Mouse (Mus musculus): Measurements from ENCODE around the gene Spock2. TPM values are rescaled to one million over a fixed set of nuclear protein-coding genes. Genes with fewer than 3 reads are reported as not detected.
A peak's percentile ranks its signal among the peaks of the same experiment; 100 is the strongest.
"Not testable (repeated sequence)": the region's sequence is repeated elsewhere in the genome, so short reads cannot be mapped to it uniquely, and the experiment has no call there.

The Spock2 gene
- polyA plus RNA-seq, 1 experiment from 2014 or later = 3.6 TPM

DNA sequence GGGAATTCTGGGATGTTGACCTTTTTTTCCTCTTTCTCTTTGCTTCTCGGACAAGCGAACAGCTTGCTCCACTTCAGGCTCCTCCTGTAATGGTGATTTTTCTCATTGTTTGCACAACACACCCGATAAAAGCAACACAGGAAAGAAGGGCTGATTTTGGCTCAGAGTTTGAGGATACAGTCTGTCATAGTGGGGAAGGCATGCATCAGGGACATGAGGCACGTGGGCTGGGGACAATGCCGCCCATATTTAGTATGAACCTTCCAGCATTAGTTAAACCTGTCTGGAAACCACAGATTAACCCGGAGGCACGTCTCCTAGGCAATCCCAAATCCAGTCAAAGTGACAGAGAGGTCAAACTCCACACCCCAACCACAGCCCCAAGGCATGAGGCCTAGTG is 30.9 kb downstream of the Spock2 start:
- H3K27me3 ChIP-seq (ENCODE audit: control insufficient read depth, insufficient read depth, low read length) = no peaks in the 10 kb centered on the region
- H3K4me3 ChIP-seq (ENCODE audit: low read depth, low read length) = no peak overlapping the region
- DNase-seq (ENCODE audit: low spot score) (no peak), ATAC-seq (ENCODE audit: low FRiP score, low TSS enrichment) (no peak)
- no peaks in the 10 kb centered on the region for H3K36me3 ChIP-seq (ENCODE audit: control insufficient read depth, insufficient read depth, low read length)
- no peak overlapping the region for H3K4me2 ChIP-seq (replicated peaks; ENCODE audit: low read depth)
- no peaks in the 10 kb centered on the region for H3K4me1 ChIP-seq (replicated peaks; ENCODE audit: control insufficient read depth, insufficient read depth)
- H3K27ac ChIP-seq (replicated peaks) = 0 out of 2 replicates have a peak overlapping the region, but pooled peaks have one; percentile 45
- 43% methylated on average over 7 of the region's 7 CpGs for WGBS
- no peaks in the 10 kb centered on the region for H3K9me3 ChIP-seq (ENCODE audit: control insufficient read depth, low read length)
- TF ChIP-seq CTCF (IDR thresholded peaks at IDR 0.05; ENCODE audit: low read depth) (no peak), EP300 (optimal IDR thresholded peaks at IDR 0.05) (no peak)
- H3K9ac ChIP-seq (ENCODE audit: low read length) = no peak overlapping the region

- TF ChIP-seq EP300 (optimal IDR thresholded peaks at IDR 0.05) (no peak), CTCF (IDR thresholded peaks at IDR 0.05; ENCODE audit: low read depth) (no peak)
- 67% methylated on average over 5 of the region's 5 CpGs for WGBS
- Histone ChIP-seq H3K9ac (ENCODE audit: low read length) (no peak overlapping the region), H3K4me3 (ENCODE audit: low read depth, low read length) (no peak overlapping the region), H3K4me2 (replicated peaks; ENCODE audit: low read depth) (no peak overlapping the region), H3K4me1 (replicated peaks; ENCODE audit: control insufficient read depth, insufficient read depth) (no peaks in the 10 kb centered on the region), H3K9me3 (ENCODE audit: control insufficient read depth, low read length) (no peaks in the 10 kb centered on the region), H3K27ac (replicated peaks) (no peak overlapping the region), H3K27me3 (ENCODE audit: control insufficient read depth, insufficient read depth, low read length) (no peaks in the 10 kb centered on the region), H3K36me3 (ENCODE audit: control insufficient read depth, insufficient read depth, low read length) (no peaks in the 10 kb centered on the region)
- no peak for ATAC-seq (ENCODE audit: low FRiP score, low TSS enrichment)
- DNase-seq (ENCODE audit: low spot score) = no peak
These were observed 32.7 kb downstream of the Spock2 start for GRCm38 (mm10) chr10:60138680-60139079.

DNA sequence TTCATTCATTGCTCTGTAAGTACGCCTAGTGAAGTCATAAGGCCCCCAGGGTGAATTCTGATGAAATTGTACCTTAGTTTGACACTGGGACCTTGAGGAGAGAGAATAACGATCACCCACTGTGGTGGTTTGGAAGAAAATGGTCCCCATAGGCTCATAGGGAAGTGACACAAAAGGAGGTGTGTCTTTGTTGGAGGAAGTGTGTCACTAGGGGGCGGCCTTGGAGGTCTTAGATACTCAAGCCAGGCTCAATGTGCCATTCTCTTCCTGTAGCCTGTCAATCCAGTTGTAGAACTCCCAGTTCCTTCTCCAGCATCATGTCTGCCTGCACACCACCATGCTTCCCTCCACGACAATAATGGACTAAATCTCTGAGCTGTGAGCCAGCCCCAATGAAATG is 34.7 kb downstream of the Spock2 start:
- H3K27me3 ChIP-seq (ENCODE audit: control insufficient read depth, insufficient read depth, low read length) = no peaks in the 10 kb centered on the region
- H3K4me2 ChIP-seq (replicated peaks; ENCODE audit: low read depth) = no peak overlapping the region
- no peak overlapping the region for H3K27ac ChIP-seq (replicated peaks)
- 91% methylated on average over 4 of the region's 4 CpGs for WGBS
- H3K9me3 ChIP-seq (ENCODE audit: control insufficient read depth, low read length) = no peaks in the 10 kb centered on the region
- ATAC-seq (ENCODE audit: low FRiP score, low TSS enrichment) = no peak
- H3K9ac ChIP-seq (ENCODE audit: low read length) = no peak overlapping the region
- TF ChIP-seq EP300 (optimal IDR thresholded peaks at IDR 0.05) = no peak
- TF ChIP-seq CTCF (IDR thresholded peaks at IDR 0.05; ENCODE audit: low read depth) = no peak
- no peak for DNase-seq (ENCODE audit: low spot score)
- H3K4me3 ChIP-seq (ENCODE audit: low read depth, low read length) = no peak overlapping the region
- H3K36me3 ChIP-seq (ENCODE audit: control insufficient read depth, insufficient read depth, low read length) = no peaks in the 10 kb centered on the region
- no peaks in the 10 kb centered on the region for H3K4me1 ChIP-seq (replicated peaks; ENCODE audit: control insufficient read depth, insufficient read depth)

DNA sequence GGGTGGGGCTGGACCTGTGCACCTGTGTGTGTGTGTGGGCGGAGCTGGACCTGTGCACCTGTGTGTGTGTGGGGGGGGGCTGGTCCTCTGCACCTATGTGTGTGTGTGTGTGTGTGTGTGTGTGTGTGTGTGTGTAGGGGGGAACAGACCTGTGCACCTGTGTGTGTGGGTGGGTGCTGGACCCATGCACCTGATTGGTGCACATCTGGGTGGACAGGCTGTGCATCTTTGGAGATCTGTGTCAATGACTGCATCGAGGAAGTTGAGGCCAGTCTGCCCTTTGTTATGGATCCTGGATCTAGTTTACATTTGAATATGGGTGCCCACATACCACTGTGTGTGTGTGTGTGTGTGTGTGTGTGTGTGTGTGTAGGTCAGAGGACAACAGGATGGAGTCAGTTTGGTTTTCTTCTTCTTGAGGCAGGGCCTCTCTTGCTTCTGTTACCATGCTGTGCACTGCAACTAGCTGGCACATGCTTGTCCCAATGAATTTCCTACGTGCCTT is 35.7 kb downstream of the Spock2 start:
- WGBS = 94% methylated on average over 3 of the region's 3 CpGs
- DNase-seq (ENCODE audit: low spot score) (no peak), ATAC-seq (ENCODE audit: low FRiP score, low TSS enrichment) (peak; percentile 7; the same call in 1 of the 2 replicates)
- no peak overlapping the region for H3K4me3 ChIP-seq (ENCODE audit: low read depth, low read length)
- no peaks in the 10 kb centered on the region for H3K9me3 ChIP-seq (ENCODE audit: control insufficient read depth, low read length)
- no peak overlapping the region for H3K27ac ChIP-seq (replicated peaks)
- no peak overlapping the region for H3K4me2 ChIP-seq (replicated peaks; ENCODE audit: low read depth)
- H3K27me3 ChIP-seq (ENCODE audit: control insufficient read depth, insufficient read depth, low read length) = no peaks in the 10 kb centered on the region
- no peak for TF ChIP-seq EP300 (optimal IDR thresholded peaks at IDR 0.05)
- no peak for TF ChIP-seq CTCF (IDR thresholded peaks at IDR 0.05; ENCODE audit: low read depth)
- no peaks in the 10 kb centered on the region for H3K4me1 ChIP-seq (replicated peaks; ENCODE audit: control insufficient read depth, insufficient read depth)
- H3K9ac ChIP-seq (ENCODE audit: low read length) = no peak overlapping the region
- no peaks in the 10 kb centered on the region for H3K36me3 ChIP-seq (ENCODE audit: control insufficient read depth, insufficient read depth, low read length)

- H3K27me3 ChIP-seq (ENCODE audit: control insufficient read depth, insufficient read depth, low read length); H3K4me2 ChIP-seq (replicated peaks; ENCODE audit: low read depth); H3K4me3 ChIP-seq (ENCODE audit: low read depth, low read length); H3K9me3 ChIP-seq (ENCODE audit: control insufficient read depth, low read length); H3K36me3 ChIP-seq (ENCODE audit: control insufficient read depth, insufficient read depth, low read length); H3K4me1 ChIP-seq (replicated peaks; ENCODE audit: control insufficient read depth, insufficient read depth); ATAC-seq (ENCODE audit: low FRiP score, low TSS enrichment); H3K9ac ChIP-seq (ENCODE audit: low read length); H3K27ac ChIP-seq (replicated peaks): not testable (repeated sequence)
- DNase-seq (ENCODE audit: low spot score) = peak; percentile 61
- 37% methylated on average over 10 of the region's 10 CpGs for WGBS
These were observed 41.6 kb downstream of the Spock2 start for GRCm38 (mm10) chr10:60147510-60148047.

DNA sequence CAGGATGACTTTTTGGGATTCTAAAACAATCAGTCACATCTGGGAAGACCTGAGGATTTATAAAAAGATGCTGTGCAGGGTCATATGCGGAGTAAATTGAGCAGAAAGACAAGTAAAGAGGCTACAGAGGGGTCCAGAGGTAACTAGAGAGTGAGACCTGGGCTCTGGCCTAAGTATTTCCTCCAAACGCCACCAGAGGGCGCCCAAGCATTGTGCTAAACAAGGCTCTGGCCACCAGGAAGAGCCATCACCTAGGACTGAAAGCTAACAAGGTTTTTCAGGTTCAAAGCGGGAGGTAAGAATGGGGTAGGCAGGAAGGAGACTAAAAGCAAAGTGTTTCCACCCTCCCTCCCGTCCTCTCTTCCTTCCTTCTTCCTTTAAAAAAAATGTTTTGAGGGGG is 42.1 kb downstream of the Spock2 start:
- DNase-seq (ENCODE audit: low spot score) (peak; percentile 89), ATAC-seq (ENCODE audit: low FRiP score, low TSS enrichment) (peak; percentile 73)
- Histone ChIP-seq H3K4me3 (ENCODE audit: low read depth, low read length) (no peak overlapping the region), H3K9ac (ENCODE audit: low read length) (no peak overlapping the region), H3K4me2 (replicated peaks; ENCODE audit: low read depth) (no peak overlapping the region), H3K36me3 (ENCODE audit: control insufficient read depth, insufficient read depth, low read length) (no peaks in the 10 kb centered on the region), H3K27me3 (ENCODE audit: control insufficient read depth, insufficient read depth, low read length) (no peaks in the 10 kb centered on the region), H3K27ac (replicated peaks) (no peak overlapping the region), H3K9me3 (ENCODE audit: control insufficient read depth, low read length) (no peaks in the 10 kb centered on the region), H3K4me1 (replicated peaks; ENCODE audit: control insufficient read depth, insufficient read depth) (no peaks in the 10 kb centered on the region)
- TF ChIP-seq CTCF (IDR thresholded peaks at IDR 0.05; ENCODE audit: low read depth) (peak; percentile 97), EP300 (optimal IDR thresholded peaks at IDR 0.05) (no peak)
- 4% methylated on average over 5 of the region's 5 CpGs for WGBS

All from stomach, postnatal 0 days (tissue).